ENCODE assay signal across 9 mouse cellular contexts in the genomic region with DNA sequence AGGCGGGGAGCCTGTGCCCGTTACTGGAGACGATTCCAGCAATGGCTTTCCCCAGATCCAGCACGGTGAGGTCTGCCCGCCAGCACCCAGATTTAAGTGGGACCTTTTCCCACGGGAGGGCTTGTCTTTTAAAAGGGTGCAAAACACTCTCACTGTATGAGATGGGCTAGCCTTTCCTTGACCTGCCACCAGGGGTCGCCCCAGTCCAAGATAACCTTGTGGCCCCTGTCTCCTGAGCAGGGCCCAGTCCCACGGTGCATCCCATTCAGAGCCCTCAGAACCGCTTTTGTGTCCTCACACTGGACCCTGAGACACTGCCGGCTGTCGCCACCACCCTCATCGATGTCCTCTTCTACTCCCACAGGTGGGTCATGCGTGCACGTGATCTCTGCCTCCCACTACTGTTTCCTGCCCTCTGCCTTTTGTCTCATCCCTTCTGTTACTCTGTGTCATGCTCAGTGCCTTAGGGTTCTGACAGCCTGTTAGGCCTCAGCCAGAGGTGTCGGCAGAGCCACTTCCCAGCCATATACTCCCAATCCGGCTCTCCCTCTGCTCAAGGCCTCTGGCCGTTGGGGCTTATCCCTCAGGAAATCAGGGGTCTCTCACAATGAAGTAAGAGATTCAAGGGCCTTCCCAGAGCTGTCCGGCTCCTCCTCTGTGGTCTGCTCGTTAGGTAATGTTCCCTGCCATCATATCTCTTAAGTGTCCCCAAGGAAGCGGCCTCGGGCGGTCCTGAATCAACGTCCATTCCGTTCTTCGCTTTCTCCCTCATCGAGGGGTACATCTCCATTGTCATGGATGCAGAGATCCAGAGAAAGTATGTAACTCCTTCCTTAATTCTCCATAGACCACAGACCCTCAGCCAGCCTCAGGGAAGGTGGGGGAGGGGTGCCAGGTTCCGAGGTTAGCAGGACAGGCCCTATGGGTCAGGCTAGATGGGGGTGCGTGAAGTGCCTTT. TPM values are rescaled to one million over a fixed set of nuclear protein-coding genes. Genes with fewer than 3 reads are reported as not detected.
DNase-seq lines count a peak whose midpoint lies in the region; ATAC-seq and TF ChIP-seq lines count a peak whose summit lies in the region.
"Had no signal": no experiment of that assay in that cellular context is flagged by ENCODE, and none has a peak within 500 bp of the region (broad histone marks: within the 10 kb centered on the region; RNA-seq: fewer than 3 reads in every experiment).

No protein-coding gene starts in this region.

- DNase-seq in forebrain, embryonic 11.5 days (ENCODE audit: low spot score) = peak; percentile 87
- DNase-seq in NIH3T3 (ENCODE audit: low read depth) = peak; percentile 81
- peak; percentile 79 for DNase-seq in cerebellum, adult 8-10 months
- DNase-seq in gastrocnemius, postnatal 25 days = peak; percentile 66
- peak; percentile 42 for DNase-seq in large intestine, adult 2 months (ENCODE audit: low read depth, low spot score)
- peak; percentile 88 for DNase-seq in lung, postnatal 14 days

- peaks cover 6% of the 10 kb centered on the region; the same call in 1 of the 2 replicates for H3K4me1 ChIP-seq in forebrain, embryonic 11.5 days (replicated peaks; ENCODE audit: control insufficient read depth, insufficient read depth, low read length)
- H3K4me1 ChIP-seq in forebrain, embryonic 15.5 days = peaks cover 8% of the 10 kb centered on the region
- peaks cover 12% of the 10 kb centered on the region for H3K4me1 ChIP-seq in small intestine, adult 2 months (ENCODE audit: control insufficient read depth, insufficient read depth, insufficient read length, low read length)

- H3K27me3 ChIP-seq in forebrain, embryonic 11.5 days (ENCODE audit: control insufficient read depth, insufficient read depth, low read length) = peaks cover 11% of the 10 kb centered on the region
- H3K27me3 ChIP-seq in forebrain, embryonic 15.5 days = peaks cover 24% of the 10 kb centered on the region
- no peaks in the 10 kb centered on the region for H3K27me3 ChIP-seq in small intestine, adult 2 months (ENCODE audit: control insufficient read depth, insufficient read depth, low read length)

- no peaks in the 10 kb centered on the region for H3K36me3 ChIP-seq in forebrain, embryonic 11.5 days (ENCODE audit: control insufficient read depth, insufficient read depth, low read length)
- H3K36me3 ChIP-seq in forebrain, embryonic 15.5 days = no peaks in the 10 kb centered on the region
- no peaks in the 10 kb centered on the region for H3K36me3 ChIP-seq in small intestine, adult 2 months (ENCODE audit: control insufficient read depth, insufficient read depth, low read length)

- 46% methylated on average over 28 of the region's 28 CpGs for WGBS in forebrain, embryonic 11.5 days
- 49% methylated on average over 28 of the region's 28 CpGs for WGBS in forebrain, embryonic 15.5 days
- 60% methylated on average over 28 of the region's 28 CpGs for WGBS in large intestine, adult 2 months
- WGBS in small intestine, adult 2 months = 56% methylated on average over 28 of the region's 28 CpGs

- no peaks in the 10 kb centered on the region for H3K9me3 ChIP-seq in forebrain, embryonic 11.5 days (ENCODE audit: control insufficient read depth, low read length)
- H3K9me3 ChIP-seq in forebrain, embryonic 15.5 days = no peaks in the 10 kb centered on the region

- no peak for TF ChIP-seq POLR2A in small intestine, adult 2 months (IDR thresholded peaks at IDR 0.05; ENCODE audit: low read depth, low read length)

- H3K27ac ChIP-seq in forebrain, embryonic 11.5 days (ENCODE audit: low read depth, low read length) = no peak overlapping the region
- no peak overlapping the region for H3K27ac ChIP-seq in forebrain, embryonic 15.5 days (replicated peaks)
- H3K27ac ChIP-seq in small intestine, adult 2 months (ENCODE audit: insufficient read depth, low read depth, low read length) = no peak overlapping the region

- peak; percentile 94 for TF ChIP-seq CTCF in small intestine, adult 2 months (IDR thresholded peaks at IDR 0.05; ENCODE audit: extremely low read depth, insufficient read length, insufficient replicate concordance, low read depth, low read length)

- H3K4me2 ChIP-seq in forebrain, embryonic 11.5 days (ENCODE audit: low read depth, low read length, severe bottlenecking) = no peak overlapping the region
- no peak overlapping the region for H3K4me2 ChIP-seq in forebrain, embryonic 15.5 days (replicated peaks)

- no peak; the same call in 1 of the 2 replicates for ATAC-seq in forebrain, embryonic 11.5 days (replicated peaks; ENCODE audit: low FRiP score)
- no peak for ATAC-seq in forebrain, embryonic 15.5 days (replicated peaks)

- H3K9ac ChIP-seq in forebrain, embryonic 11.5 days (ENCODE audit: low read length) = no peak overlapping the region
- no peak overlapping the region for H3K9ac ChIP-seq in forebrain, embryonic 15.5 days (replicated peaks)

- H3K4me3 ChIP-seq in forebrain, embryonic 11.5 days (ENCODE audit: low read depth, low read length) = no peak overlapping the region
- H3K4me3 ChIP-seq in forebrain, embryonic 15.5 days = no peak overlapping the region
- H3K4me3 ChIP-seq in small intestine, adult 2 months (ENCODE audit: low read depth, low read length) = no peak overlapping the region

RNA-seq across cellular contexts. Expression of a gene that starts 2.7 kb away (rescaled TPM):
- 2.0 and 2.5 TPM in 2 replicates for polyA plus RNA-seq in forebrain, embryonic 11.5 days (2014; fragmentation: Nextera tagmentation; extraction: Ambion mirVana)
- 1.4 and 1.5 TPM in 2 replicates for polyA plus RNA-seq in forebrain, embryonic 15.5 days (2015; fragmentation: Nextera tagmentation; extraction: Ambion mirVana)
- 1 to 10 TPM; 1.8 to 4.4 TPM for total RNA-seq in gastrocnemius, postnatal 25 days (2021)
- 3.4 and 4.5 TPM in 2 replicates for polyA plus RNA-seq in large intestine, adult 2 months (2012; rRNA removed)
- polyA plus RNA-seq in small intestine, adult 2 months (2012; rRNA removed) = 2.6 and 2.7 TPM in 2 replicates

RNA-seq across cellular contexts. Expression of a gene that starts 15.5 kb away (rescaled TPM):
- polyA plus RNA-seq in forebrain, embryonic 11.5 days (2014; fragmentation: Nextera tagmentation; extraction: Ambion mirVana) = not detected in 2 replicates
- not detected in 2 replicates for polyA plus RNA-seq in forebrain, embryonic 15.5 days (2015; fragmentation: Nextera tagmentation; extraction: Ambion mirVana)
- total RNA-seq in gastrocnemius, postnatal 25 days (2021) = not detected
- polyA plus RNA-seq in large intestine, adult 2 months (2012; rRNA removed) = 0.44 and 0.60 TPM in 2 replicates
- polyA plus RNA-seq in small intestine, adult 2 months (2012; rRNA removed) = 0.19 and 0.48 TPM in 2 replicates
- total RNA-seq: left cerebral cortex, postnatal 10 days had no signal

RNA-seq across cellular contexts. Expression of a gene that starts 34.1 kb away (rescaled TPM):
- 22.4 and 23.0 TPM in 2 replicates for polyA plus RNA-seq in forebrain, embryonic 11.5 days (2014; fragmentation: Nextera tagmentation; extraction: Ambion mirVana)
- polyA plus RNA-seq in forebrain, embryonic 15.5 days (2015; fragmentation: Nextera tagmentation; extraction: Ambion mirVana) = 30.2 and 31.1 TPM in 2 replicates
- total RNA-seq in gastrocnemius, postnatal 25 days (2021) = 1 to 10 TPM; 3.8 to 4.3 TPM
- polyA plus RNA-seq in large intestine, adult 2 months (2012; rRNA removed) = 30.9 and 35.5 TPM in 2 replicates
- polyA plus RNA-seq in small intestine, adult 2 months (2012; rRNA removed) = 22.3 and 32.0 TPM in 2 replicates

RNA-seq across cellular contexts. Expression of a gene that starts 36.6 kb away (rescaled TPM):
- not detected in 2 replicates for polyA plus RNA-seq in forebrain, embryonic 11.5 days (2014; fragmentation: Nextera tagmentation; extraction: Ambion mirVana)
- polyA plus RNA-seq in forebrain, embryonic 15.5 days (2015; fragmentation: Nextera tagmentation; extraction: Ambion mirVana) = not detected in 2 replicates
- total RNA-seq in gastrocnemius, postnatal 25 days (2021) = under 1 TPM; 0.26 to 0.43 TPM
- polyA plus RNA-seq in large intestine, adult 2 months (2012; rRNA removed) = 2.9 and 4.0 TPM in 2 replicates
- polyA plus RNA-seq in small intestine, adult 2 months (2012; rRNA removed) = 1.5 and 5.6 TPM in 2 replicates
